Mouse (Mus musculus): Measurements from ENCODE around the gene Cxadr. TPM values are rescaled to one million over a fixed set of nuclear protein-coding genes. Genes with fewer than 3 reads are reported as not detected.

The Cxadr gene
- polyA plus RNA-seq (2014; fragmentation: Nextera tagmentation; extraction: Ambion mirVana), result 35.9 and 37.6 TPM in 2 replicates

DNA sequence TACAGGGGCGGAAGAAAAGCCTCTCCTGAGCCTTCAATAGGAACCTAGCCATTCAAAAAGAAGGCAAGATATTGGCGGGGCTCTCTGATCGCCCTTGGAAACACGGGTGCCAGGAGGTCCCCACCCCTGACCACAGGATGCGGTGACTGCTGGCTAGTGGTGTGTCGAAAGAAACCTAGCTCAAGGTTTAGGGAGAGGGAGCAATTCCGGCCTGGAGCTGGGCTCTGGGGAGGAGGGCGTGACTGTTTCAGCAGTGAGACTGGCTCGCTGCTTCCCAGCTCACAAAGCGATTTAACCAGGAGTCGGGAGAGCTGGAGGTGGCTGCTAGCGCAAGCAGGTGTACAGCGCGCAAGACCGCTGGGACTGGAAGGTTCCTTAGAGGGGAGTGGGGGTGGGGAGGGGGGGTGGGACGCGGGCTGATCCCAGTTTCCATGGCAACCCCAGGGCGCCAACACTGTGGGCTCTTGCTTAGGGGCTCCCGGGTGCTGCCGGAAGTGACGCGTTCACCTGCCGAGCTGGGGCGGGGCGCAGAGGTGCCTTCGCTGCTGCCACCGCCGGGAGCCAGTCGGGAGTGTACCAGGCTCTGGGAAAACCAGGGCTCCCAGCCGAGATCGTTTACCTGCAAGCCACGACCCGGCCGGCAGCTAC is at the start of gene Cxadr:
Gene Cxadr, plus strand, starts transcription at position 307 of the 648 bp plus-strand sequence.
- H3K9ac ChIP-seq (ENCODE audit: low read length), result peak within 1 kb of the TSS; percentile 77
- no peaks in the 10 kb centered on the region for H3K36me3 ChIP-seq (ENCODE audit: control insufficient read depth, insufficient read depth, low read length)
- ATAC-seq (replicated peaks; ENCODE audit: low FRiP score, low TSS enrichment, low read depth), result peak; percentile 96
- H3K4me3 ChIP-seq (ENCODE audit: low read depth, low read length), result peak within 1 kb of the TSS; percentile 76
- peak within 1 kb of the TSS; percentile 95 for H3K4me2 ChIP-seq (ENCODE audit: low read length)
- no peaks in the 10 kb centered on the region for H3K9me3 ChIP-seq (ENCODE audit: control insufficient read depth, low read length)
- H3K27me3 ChIP-seq (replicated peaks; ENCODE audit: control insufficient read depth, insufficient read depth, low read length), result 0 out of 2 replicates have a peak, but pooled peaks cover 5% of the 10 kb centered on the region
- WGBS, result 1% methylated on average over 34 of the region's 34 CpGs
- peaks cover 6% of the 10 kb centered on the region; the same call in 1 of the 2 replicates for H3K4me1 ChIP-seq (replicated peaks; ENCODE audit: control insufficient read depth, insufficient read depth, low read length)
- DNase-seq (ENCODE audit: low spot score), result peak; percentile 90
- H3K27ac ChIP-seq (ENCODE audit: low read depth), result peak within 1 kb of the TSS; percentile 84

DNA sequence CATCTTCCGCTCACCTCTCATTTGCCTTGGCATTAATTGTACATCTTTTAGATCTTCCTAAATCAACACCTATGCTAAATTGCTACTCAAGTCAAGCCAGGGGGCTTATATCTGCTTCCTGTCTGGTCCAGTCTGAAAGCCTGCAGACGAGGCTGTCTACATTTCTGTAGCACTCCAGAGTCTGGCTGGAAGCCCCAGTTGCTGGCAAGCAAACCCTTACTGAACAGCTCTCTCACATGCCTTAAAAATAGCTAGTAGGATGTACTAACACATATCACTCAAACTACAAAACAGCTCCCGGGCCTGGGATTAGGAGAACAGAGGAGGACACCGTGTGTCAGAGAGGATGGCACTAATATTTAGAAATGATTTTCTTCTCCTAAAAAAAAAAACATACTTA is 42.3 kb upstream of the Cxadr start:
- ATAC-seq (replicated peaks; ENCODE audit: low FRiP score, low TSS enrichment, low read depth) (no peak), DNase-seq (ENCODE audit: low spot score) (no peak)
- 67% methylated on average over 4 of the region's 4 CpGs for WGBS
- no peaks in the 10 kb centered on the region for H3K4me1 ChIP-seq (replicated peaks; ENCODE audit: control insufficient read depth, insufficient read depth, low read length)
- no peak overlapping the region for H3K27ac ChIP-seq (ENCODE audit: low read depth)
- H3K36me3 ChIP-seq (ENCODE audit: control insufficient read depth, insufficient read depth, low read length), result no peaks in the 10 kb centered on the region
- H3K9ac ChIP-seq (ENCODE audit: low read length), result no peak overlapping the region
- H3K4me3 ChIP-seq (ENCODE audit: low read depth, low read length), result no peak overlapping the region
- H3K4me2 ChIP-seq (ENCODE audit: low read length), result no peak overlapping the region
- H3K9me3 ChIP-seq (ENCODE audit: control insufficient read depth, low read length), result no peaks in the 10 kb centered on the region
- H3K27me3 ChIP-seq (replicated peaks; ENCODE audit: control insufficient read depth, insufficient read depth, low read length), result no peaks in the 10 kb centered on the region

DNA sequence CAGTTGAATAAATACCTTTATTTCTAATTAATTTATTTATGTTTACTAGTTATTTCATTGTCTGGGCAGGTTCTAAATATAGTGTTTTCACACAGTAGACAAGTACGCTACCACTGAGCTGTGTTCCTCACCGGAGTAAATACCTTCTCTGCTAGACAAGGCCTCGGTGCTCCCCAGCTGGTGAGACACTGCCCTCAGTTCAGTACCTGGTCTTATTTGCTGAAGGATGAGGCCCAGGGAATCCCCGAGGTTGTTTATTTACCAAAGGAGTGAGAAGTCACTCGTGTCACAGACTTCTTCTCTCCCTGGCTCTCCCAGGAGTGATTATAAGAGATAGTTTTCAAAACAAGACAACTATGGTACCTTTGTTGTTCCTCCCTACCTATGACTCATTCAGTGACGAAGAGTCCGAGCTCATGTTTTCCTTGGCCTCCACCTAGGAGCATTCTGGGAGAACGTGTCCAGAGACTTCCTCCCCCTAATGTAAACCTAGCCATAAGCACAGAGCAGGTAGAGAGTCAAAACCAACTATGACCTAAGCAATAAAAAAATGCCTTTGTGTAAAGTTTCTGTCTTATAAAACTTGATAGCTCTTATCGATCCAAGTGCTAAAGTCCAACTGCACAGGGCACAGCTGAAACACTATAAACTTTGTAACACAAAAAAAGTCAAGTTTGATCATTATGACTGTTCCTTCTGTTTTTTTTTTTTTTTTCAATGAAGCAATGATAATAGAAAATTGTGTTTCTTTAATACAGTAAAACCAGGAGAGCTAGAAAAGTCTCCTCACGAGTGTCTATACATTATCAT is 41.0 kb upstream of the Cxadr start:
- H3K4me2 ChIP-seq (ENCODE audit: low read length), result no peak overlapping the region
- H3K27me3 ChIP-seq (replicated peaks; ENCODE audit: control insufficient read depth, insufficient read depth, low read length), result no peaks in the 10 kb centered on the region
- 53% methylated on average over 10 of the region's 10 CpGs for whole genome bisulfite sequencing
- H3K9me3 ChIP-seq (ENCODE audit: control insufficient read depth, low read length), result no peaks in the 10 kb centered on the region
- ATAC-seq (replicated peaks; ENCODE audit: low FRiP score, low TSS enrichment, low read depth), result peak; percentile 87
- peak overlapping the region; percentile 77 for H3K27ac ChIP-seq (ENCODE audit: low read depth)
- no peak for DNase-seq (ENCODE audit: low spot score)
- 0 out of 2 replicates have a peak, but pooled peaks cover 5% of the 10 kb centered on the region for H3K4me1 ChIP-seq (replicated peaks; ENCODE audit: control insufficient read depth, insufficient read depth, low read length)
- no peak overlapping the region for H3K4me3 ChIP-seq (ENCODE audit: low read depth, low read length)
- H3K36me3 ChIP-seq (ENCODE audit: control insufficient read depth, insufficient read depth, low read length), result no peaks in the 10 kb centered on the region
- H3K9ac ChIP-seq (ENCODE audit: low read length), result no peak overlapping the region

DNA sequence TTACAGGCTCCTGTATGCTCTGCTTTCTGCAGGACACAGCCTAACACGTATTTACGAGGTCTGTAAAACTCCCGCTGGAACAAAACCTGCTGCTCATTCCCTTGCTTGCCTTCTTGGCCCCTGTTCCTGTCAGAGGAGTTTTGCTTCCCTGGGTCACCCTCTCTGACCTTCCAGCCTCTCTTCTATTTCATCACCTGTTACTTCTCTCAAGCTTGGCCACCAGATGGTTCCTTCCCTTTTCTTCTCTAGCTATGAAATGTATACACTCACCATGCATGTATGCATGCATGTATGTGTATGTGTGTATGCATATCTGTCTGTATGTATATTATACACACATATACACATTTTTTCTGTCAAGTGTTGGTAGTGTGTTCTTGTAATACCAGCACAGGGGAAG is 39.8 kb upstream of the Cxadr start:
- Histone ChIP-seq H3K9ac (ENCODE audit: low read length) (no peak overlapping the region), H3K27ac (ENCODE audit: low read depth) (peak overlapping the region; percentile 77), H3K4me1 (replicated peaks; ENCODE audit: control insufficient read depth, insufficient read depth, low read length) (0 out of 2 replicates have a peak, but pooled peaks cover 12% of the 10 kb centered on the region), H3K27me3 (replicated peaks; ENCODE audit: control insufficient read depth, insufficient read depth, low read length) (no peaks in the 10 kb centered on the region), H3K4me2 (ENCODE audit: low read length) (no peak overlapping the region), H3K9me3 (ENCODE audit: control insufficient read depth, low read length) (no peaks in the 10 kb centered on the region), H3K36me3 (ENCODE audit: control insufficient read depth, insufficient read depth, low read length) (no peaks in the 10 kb centered on the region), H3K4me3 (ENCODE audit: low read depth, low read length) (no peak overlapping the region)
- WGBS, result 33% methylated on average over 3 of the region's 3 CpGs
- ATAC-seq (replicated peaks; ENCODE audit: low FRiP score, low TSS enrichment, low read depth) (no peak), DNase-seq (ENCODE audit: low spot score) (peak; percentile 46)

DNA sequence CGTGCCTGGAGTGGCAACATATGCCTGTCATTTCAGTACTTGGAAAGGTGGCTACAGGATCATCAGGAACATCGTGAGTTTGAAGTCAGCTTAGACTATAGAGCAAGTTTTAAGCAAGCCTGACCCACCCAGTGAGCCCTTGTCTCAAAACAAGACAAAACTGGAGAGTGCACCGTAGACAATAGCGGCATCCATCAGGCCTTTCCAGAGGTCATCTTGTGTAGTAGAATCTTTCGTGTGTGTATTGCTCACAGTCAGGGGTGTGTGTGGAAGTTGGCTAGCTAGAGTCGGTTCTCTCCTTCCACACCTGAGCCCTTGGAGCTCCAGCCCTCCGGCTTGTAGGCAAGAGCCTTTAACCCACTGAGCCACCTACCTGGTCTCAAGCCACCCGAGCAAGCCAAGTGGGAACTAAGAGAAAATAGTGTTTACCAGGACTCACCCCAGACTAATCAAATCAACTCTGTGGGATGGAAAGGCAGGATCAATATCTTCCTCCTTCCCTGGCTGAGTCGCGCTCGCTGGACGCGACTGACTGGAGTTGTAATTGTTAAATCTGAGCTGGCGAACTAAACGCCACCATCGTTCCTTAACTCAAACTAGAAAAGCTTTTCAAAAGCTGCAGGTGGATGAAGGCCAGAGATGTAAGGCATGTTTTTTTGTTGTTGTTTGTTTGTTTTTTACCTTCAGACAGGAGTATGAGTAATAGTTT is 36.7 kb upstream of the Cxadr start:
- WGBS, result 18% methylated on average over 16 of the region's 16 CpGs
- Histone ChIP-seq H3K27ac (ENCODE audit: low read depth) (peak overlapping the region; percentile 91), H3K4me3 (ENCODE audit: low read depth, low read length) (peak overlapping the region; percentile 46), H3K4me2 (ENCODE audit: low read length) (peak overlapping the region; percentile 69), H3K4me1 (replicated peaks; ENCODE audit: control insufficient read depth, insufficient read depth, low read length) (peaks cover 18% of the 10 kb centered on the region; the same call in 1 of the 2 replicates), H3K9me3 (ENCODE audit: control insufficient read depth, low read length) (no peaks in the 10 kb centered on the region), H3K27me3 (replicated peaks; ENCODE audit: control insufficient read depth, insufficient read depth, low read length) (no peaks in the 10 kb centered on the region), H3K9ac (ENCODE audit: low read length) (peak overlapping the region; percentile 48), H3K36me3 (ENCODE audit: control insufficient read depth, insufficient read depth, low read length) (no peaks in the 10 kb centered on the region)
- DNase-seq (ENCODE audit: low spot score), result peak; percentile 72
- no peak; the same call in 1 of the 2 replicates for ATAC-seq (replicated peaks; ENCODE audit: low FRiP score, low TSS enrichment, low read depth)

DNA sequence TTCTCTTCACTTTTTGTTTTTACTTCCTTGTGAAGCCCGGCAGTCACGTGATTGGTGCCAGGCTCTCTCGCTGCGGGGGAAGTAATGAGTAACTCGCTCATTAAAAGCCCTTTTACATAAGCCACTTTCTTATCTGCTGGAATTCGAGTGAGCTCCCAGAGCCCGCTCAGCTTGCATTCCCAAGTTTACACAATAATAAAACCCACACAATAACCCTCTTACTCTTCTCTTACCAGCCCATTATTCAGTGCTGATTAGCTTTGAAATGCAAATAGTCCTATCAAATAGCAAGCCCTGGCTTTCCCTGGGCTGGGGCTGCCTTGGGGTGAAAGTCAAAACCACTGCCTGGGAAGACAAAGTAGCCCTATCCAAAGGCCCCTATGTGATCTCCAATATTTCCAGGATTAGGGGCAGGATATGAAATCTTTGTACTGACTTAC is 36.1 kb upstream of the Cxadr start:
- WGBS, result 4% methylated on average over 7 of the region's 7 CpGs
- no peaks in the 10 kb centered on the region for H3K36me3 ChIP-seq (ENCODE audit: control insufficient read depth, insufficient read depth, low read length)
- DNase-seq (ENCODE audit: low spot score), result no peak
- H3K9ac ChIP-seq (ENCODE audit: low read length), result peak overlapping the region; percentile 48
- peak; percentile 75 for ATAC-seq (replicated peaks; ENCODE audit: low FRiP score, low TSS enrichment, low read depth)
- H3K27ac ChIP-seq (ENCODE audit: low read depth), result peak overlapping the region; percentile 91
- H3K9me3 ChIP-seq (ENCODE audit: control insufficient read depth, low read length), result no peaks in the 10 kb centered on the region
- H3K4me1 ChIP-seq (replicated peaks; ENCODE audit: control insufficient read depth, insufficient read depth, low read length), result peaks cover 18% of the 10 kb centered on the region; the same call in 1 of the 2 replicates
- no peaks in the 10 kb centered on the region for H3K27me3 ChIP-seq (replicated peaks; ENCODE audit: control insufficient read depth, insufficient read depth, low read length)
- peak overlapping the region; percentile 46 for H3K4me3 ChIP-seq (ENCODE audit: low read depth, low read length)
- H3K4me2 ChIP-seq (ENCODE audit: low read length), result peak overlapping the region; percentile 69

DNA sequence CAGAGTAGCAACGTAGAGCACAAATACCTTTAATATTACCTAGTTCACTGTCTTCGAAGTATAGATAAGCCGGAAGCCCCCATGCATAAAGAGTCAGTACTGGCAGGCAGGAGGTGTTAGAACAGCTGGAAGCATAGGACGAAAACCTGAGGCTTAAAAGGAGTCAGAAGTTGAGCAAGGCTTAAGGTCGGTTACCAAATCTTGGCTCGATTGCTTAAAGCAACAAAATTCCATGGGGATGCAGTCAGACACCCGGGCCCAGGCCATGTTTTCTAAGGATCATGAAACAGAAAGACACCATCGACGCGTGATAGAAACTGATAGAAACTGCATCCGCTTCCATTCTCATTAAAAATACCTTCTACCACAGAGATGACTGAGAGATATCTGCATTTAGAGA is 35.5 kb upstream of the Cxadr start:
- Histone ChIP-seq H3K27ac (ENCODE audit: low read depth) (peak overlapping the region; percentile 23; the same call in 1 of the 2 replicates), H3K4me3 (ENCODE audit: low read depth, low read length) (no peak overlapping the region), H3K4me1 (replicated peaks; ENCODE audit: control insufficient read depth, insufficient read depth, low read length) (peaks cover 18% of the 10 kb centered on the region; the same call in 1 of the 2 replicates), H3K27me3 (replicated peaks; ENCODE audit: control insufficient read depth, insufficient read depth, low read length) (no peaks in the 10 kb centered on the region), H3K9ac (ENCODE audit: low read length) (no peak overlapping the region), H3K9me3 (ENCODE audit: control insufficient read depth, low read length) (no peaks in the 10 kb centered on the region), H3K36me3 (ENCODE audit: control insufficient read depth, insufficient read depth, low read length) (no peaks in the 10 kb centered on the region), H3K4me2 (ENCODE audit: low read length) (0 out of 2 replicates have a peak overlapping the region, but pooled peaks have one; percentile 69)
- DNase-seq (ENCODE audit: low spot score), result peak; percentile 50
- 53% methylated on average over 11 of the region's 11 CpGs for WGBS
- ATAC-seq (replicated peaks; ENCODE audit: low FRiP score, low TSS enrichment, low read depth), result no peak

DNA sequence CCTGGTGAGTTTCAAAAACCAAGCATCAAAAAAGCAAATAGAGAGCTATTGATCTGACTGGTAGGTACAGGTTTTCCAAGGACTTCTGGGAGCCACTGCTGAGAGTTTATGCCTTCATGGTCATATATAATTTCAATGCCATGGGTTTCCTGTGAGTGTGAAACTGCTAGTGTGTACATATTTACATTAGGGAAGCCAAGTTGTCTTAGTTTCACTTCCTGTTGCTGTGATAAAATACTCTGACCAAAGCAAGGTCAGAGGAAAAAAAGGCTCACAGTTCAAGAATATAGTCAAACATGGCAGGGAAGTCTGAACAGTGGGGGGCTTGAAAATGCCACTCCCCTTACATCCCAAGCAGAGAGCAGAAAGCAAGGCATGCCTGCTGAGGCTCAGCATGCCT is 33.8 kb upstream of the Cxadr start:
- Histone ChIP-seq H3K27me3 (replicated peaks; ENCODE audit: control insufficient read depth, insufficient read depth, low read length) (no peaks in the 10 kb centered on the region), H3K36me3 (ENCODE audit: control insufficient read depth, insufficient read depth, low read length) (no peaks in the 10 kb centered on the region), H3K4me1 (replicated peaks; ENCODE audit: control insufficient read depth, insufficient read depth, low read length) (peaks cover 18% of the 10 kb centered on the region; the same call in 1 of the 2 replicates), H3K4me2 (ENCODE audit: low read length) (no peak overlapping the region), H3K9me3 (ENCODE audit: control insufficient read depth, low read length) (no peaks in the 10 kb centered on the region), H3K4me3 (ENCODE audit: low read depth, low read length) (no peak overlapping the region), H3K9ac (ENCODE audit: low read length) (no peak overlapping the region), H3K27ac (ENCODE audit: low read depth) (0 out of 2 replicates have a peak overlapping the region, but pooled peaks have one; percentile 6)
- ATAC-seq (replicated peaks; ENCODE audit: low FRiP score, low TSS enrichment, low read depth) (no peak), DNase-seq (ENCODE audit: low spot score) (no peak)
